Mouse (Mus musculus) myocyte (in vitro differentiated cells): ENCODE measurements at regions not wholly inside any gene's neighbourhood (a gene's known extent, or its start where the extent isn't known, plus 50 kb on each side); places are given as distances from the start of the nearest gene placed in this dataset.

Experiments used
- POLR2A ChIP-seq: IDR thresholded peaks from one replicate; pipeline ENCODE4 v1.6.1; 2011; ENCODE audit warnings: low read depth, mild to moderate bottlenecking, control low read depth, moderate library complexity; ENCODE audit not compliant: insufficient read length
- POLR2AphosphoS2 ChIP-seq: IDR thresholded peaks from one replicate; pipeline ENCODE4 v1.6.1; 2011; ENCODE audit warnings: low read depth, control low read depth; ENCODE audit not compliant: insufficient read length
- TCF12 ChIP-seq: IDR thresholded peaks from one replicate; pipeline ENCODE4 v1.6.1; 2011; ENCODE audit warnings: mild to moderate bottlenecking, control low read depth; ENCODE audit not compliant: poor library complexity, insufficient read depth, severe bottlenecking
- USF1 ChIP-seq: IDR thresholded peaks from one replicate; pipeline ENCODE4 v1.6.1; 2011; ENCODE audit warnings: low read depth, mild to moderate bottlenecking, control low read depth, moderate library complexity

- TF ChIP-seq POLR2AphosphoS2 (no peak), POLR2A (no peak), TCF12 (no peak), USF1 (no peak)
Measured at GRCm38 (mm10) chr10:17491611-17492305, 231.3 kb upstream of the Cited2 start.
